Mouse (Mus musculus): ENCODE measurements around the gene Cdk5rap2.

GRCm38 (mm10) chr4:70245706-70246105 is 164.5 kb downstream of the Cdk5rap2 start:
- TF ChIP-seq CTCF (IDR thresholded peaks at IDR 0.05; ENCODE audit: low read depth, low read length) (no peak), POLR2A (IDR thresholded peaks at IDR 0.05; ENCODE audit: extremely low read depth, insufficient read depth, low read length) (no peak)

Data from liver, adult 2 months (tissue).